In genomic region chr5:75695162-75695809, GRCm38 (mm10) we compare ENCODE assay signal across 24 mouse cellular contexts.
DNase-seq lines count a peak whose midpoint lies in the region; ATAC-seq and TF ChIP-seq lines count a peak whose summit lies in the region.
"Had no signal": no experiment of that assay in that cellular context is flagged by ENCODE, and none has a peak within 500 bp of the region (broad histone marks: within the 10 kb centered on the region; RNA-seq: fewer than 3 reads in every experiment).

No protein-coding gene starts in this region.

- no peak for TF ChIP-seq CTCF in MEL (IDR thresholded peaks at IDR 0.05 in 2 of 3, conservative IDR thresholded peaks at IDR 0.05 in 1 of 3; ENCODE audit: control insufficient read depth in 1 of 3, insufficient read depth in 1 of 3, low read depth in 2 of 3, low read length in 3 of 3, poor library complexity in 1 of 3, severe bottlenecking in 1 of 3)
- TF ChIP-seq CTCF in midbrain, postnatal 0 days (IDR thresholded peaks at IDR 0.05), result no peak

- peak overlapping the region; percentile 43 for H3K9ac ChIP-seq in MEL (ENCODE audit: control insufficient read depth, low read depth, low read length, poor library complexity, severe bottlenecking)
- no peak overlapping the region for H3K9ac ChIP-seq in midbrain, postnatal 0 days (replicated peaks; ENCODE audit: low read length, poor library complexity, severe bottlenecking)
- H3K9ac ChIP-seq: embryonic facial prominence, embryonic 15.5 days; hindbrain, embryonic 12.5 days had no signal

- peak overlapping the region in 1 of 2 experiments; percentile 7; a peak in 2 of 4 replicates for H3K4me3 ChIP-seq in MEL (ENCODE audit: control insufficient read depth in 1 of 2, insufficient read depth in 1 of 2, low read depth in 2 of 2, low read length in 2 of 2)
- H3K4me3 ChIP-seq in midbrain, postnatal 0 days (ENCODE audit: low read depth, low read length), result no peak overlapping the region
- H3K4me3 ChIP-seq: embryonic facial prominence, embryonic 15.5 days; erythroblast, embryonic 14.5 days; forebrain, embryonic 10.5 days; gastrocnemius, adult 2 months; heart, embryonic 10.5 days; hindbrain, embryonic 12.5 days had no signal

- H3K27ac ChIP-seq in MEL (ENCODE audit: control insufficient read depth, low read depth, low read length), result peak overlapping the region; percentile 41
- H3K27ac ChIP-seq in midbrain, postnatal 0 days (ENCODE audit: low read depth, low read length), result no peak overlapping the region
- H3K27ac ChIP-seq: embryonic facial prominence, embryonic 15.5 days; forebrain, embryonic 10.5 days; gastrocnemius, adult 2 months; heart, embryonic 10.5 days; hindbrain, embryonic 12.5 days had no signal

- H3K36me3 ChIP-seq in MEL (ENCODE audit: control insufficient read depth in 1 of 2, insufficient read depth in 2 of 2, low read length in 2 of 2), result peaks cover 0 to 13% of the 10 kb centered on the region in 2 experiments; a peak in 2 of 4 replicates
- H3K36me3 ChIP-seq in midbrain, postnatal 0 days (ENCODE audit: insufficient read depth, low read length), result no peaks in the 10 kb centered on the region
- H3K36me3 ChIP-seq: embryonic facial prominence, embryonic 15.5 days; forebrain, embryonic 10.5 days; heart, embryonic 10.5 days; hindbrain, embryonic 12.5 days had no signal

- TF ChIP-seq RAD21 in MEL (IDR thresholded peaks at IDR 0.05; ENCODE audit: low read depth, low read length), result no peak

- H3K9me3 ChIP-seq in MEL (replicated peaks; ENCODE audit: insufficient read depth, low read length), result no peaks in the 10 kb centered on the region
- H3K9me3 ChIP-seq in midbrain, postnatal 0 days (ENCODE audit: low read length), result no peaks in the 10 kb centered on the region
- H3K9me3 ChIP-seq: embryonic facial prominence, embryonic 15.5 days; forebrain, embryonic 10.5 days; heart, embryonic 10.5 days; hindbrain, embryonic 12.5 days had no signal

- H3K4me2 ChIP-seq in midbrain, postnatal 0 days (ENCODE audit: low read depth, low read length, poor library complexity, severe bottlenecking), result no peak overlapping the region
- H3K4me2 ChIP-seq: embryonic facial prominence, embryonic 15.5 days; hindbrain, embryonic 12.5 days had no signal

- H3K27me3 ChIP-seq in MEL (ENCODE audit: control insufficient read depth in 1 of 2, insufficient read depth in 2 of 2, low read length in 2 of 2), result no peaks in the 10 kb centered on the region
- H3K27me3 ChIP-seq in midbrain, postnatal 0 days (ENCODE audit: insufficient read depth, low read length), result no peaks in the 10 kb centered on the region
- H3K27me3 ChIP-seq: CH12.LX; embryonic facial prominence, embryonic 15.5 days; hindbrain, embryonic 12.5 days had no signal

- peaks cover 4 to 7% of the 10 kb centered on the region in 2 experiments for H3K4me1 ChIP-seq in MEL (ENCODE audit: control insufficient read depth in 1 of 2, insufficient read depth in 2 of 2, low read length in 2 of 2)
- no peaks in the 10 kb centered on the region for H3K4me1 ChIP-seq in midbrain, postnatal 0 days (ENCODE audit: insufficient read depth, low read length)
- H3K4me1 ChIP-seq: embryonic facial prominence, embryonic 15.5 days; heart, embryonic 10.5 days had no signal

- no peak for TF ChIP-seq POLR2A in MEL (IDR thresholded peaks at IDR 0.05; ENCODE audit: control insufficient read depth in 1 of 2, insufficient read depth in 1 of 2, low read depth in 1 of 2, low read length in 2 of 2, poor library complexity in 1 of 2)

- intact Hi-C loops in heart, postnatal 36 days (cut with DNase I), result no loop called here

- peak; percentile 74 to 75 for TF ChIP-seq EP300 in MEL (IDR thresholded peaks at IDR 0.05; ENCODE audit: low read depth in 1 of 2, low read length in 2 of 2)

- ATAC-seq in granulocyte monocyte progenitor cell, adult 5-6 weeks (replicated peaks; ENCODE audit: poor library complexity, severe bottlenecking), result peak; percentile 63
- ATAC-seq in midbrain, postnatal 0 days (ENCODE audit: low FRiP score), result no peak
- ATAC-seq: forebrain, embryonic 14.5 days; hindbrain, embryonic 16.5 days had no signal

- no peaks in the 10 kb centered on the region for H3K79me2 ChIP-seq in MEL (ENCODE audit: control insufficient read depth, insufficient read depth, low read length, poor library complexity)

- WGBS in midbrain, postnatal 0 days, result 77% methylated on average over 12 of the region's 12 CpGs

- peak; percentile 33 for DNase-seq in heart, adult 11 months
- no peak for DNase-seq in heart, postnatal 36 days
- DNase-seq in MEL (ENCODE audit: low read depth, low spot score), result peak; percentile 80
- DNase-seq in naive thymus-derived CD4-positive, alpha-beta T cell, adult 2 months (ENCODE audit: low read depth), result peak; percentile 2
- DNase-seq in ovary, postnatal 36 days (ENCODE audit: low spot score), result no peak
- no peak for DNase-seq in midbrain, postnatal 0 days (ENCODE audit: low spot score)
- DNase-seq: adrenal gland, adult 8-10 months; B cell, adult 2 months; cerebellum, adult 2 months; cerebellum, postnatal 10 days; embryo, embryonic 11 days; gastrocnemius, adult 2 months; gastrocnemius, postnatal 25 days; heart, adult 18-20 months; heart, postnatal 10 days had no signal

TF ChIP-seq in MEL, 35 proteins besides CTCF, POLR2A, EP300 and RAD21:
- TF ChIP-seq MAFK (IDR thresholded peaks at IDR 0.05; ENCODE audit: borderline replicate concordance, low read depth, low read length) (no peak), GATA1 (IDR thresholded peaks at IDR 0.05; ENCODE audit: low read depth, low read length) (peak; percentile 57), ZNF384 (IDR thresholded peaks at IDR 0.05; ENCODE audit: low read depth, low read length) (peak; percentile 99), CHD1 (IDR thresholded peaks at IDR 0.05; ENCODE audit: low read depth, low read length) (0 out of 2 replicates have a peak, but pooled peaks have one; percentile 45), HCFC1 (IDR thresholded peaks at IDR 0.05; ENCODE audit: low read depth, low read length) (peak; percentile 44), UBTF (IDR thresholded peaks at IDR 0.05; ENCODE audit: borderline replicate concordance, insufficient read depth, low read depth, low read length) (no peak), POLR2AphosphoS5 (IDR thresholded peaks at IDR 0.05; ENCODE audit: borderline replicate concordance, low read depth, low read length) (no peak), E2F4 (IDR thresholded peaks at IDR 0.05; ENCODE audit: borderline replicate concordance, low read depth, low read length) (no peak), MAZ (IDR thresholded peaks at IDR 0.05; ENCODE audit: low read depth, low read length) (peak; percentile 71; the same call in 1 of the 2 replicates), MYC (IDR thresholded peaks at IDR 0.05; ENCODE audit: low read depth, low read length) (peak; percentile 84), KAT2A (conservative IDR thresholded peaks at IDR 0.05; ENCODE audit: low read depth, low read length) (no peak), TCF12 (IDR thresholded peaks at IDR 0.05; ENCODE audit: low read depth, low read length) (peak; percentile 46; the same call in 1 of the 2 replicates), USF2 (IDR thresholded peaks at IDR 0.05; ENCODE audit: borderline replicate concordance in 1 of 2, insufficient read depth in 1 of 2, low read depth in 1 of 2, low read length in 2 of 2) (no peak), JUND (IDR thresholded peaks at IDR 0.05; ENCODE audit: low read depth, low read length) (peak; percentile 84), CHD2 (IDR thresholded peaks at IDR 0.05; ENCODE audit: low read length) (peak; percentile 53), MAX (IDR thresholded peaks at IDR 0.05; ENCODE audit: low read length) (peak; percentile 62; the same call in 1 of the 2 replicates), ETS1 (IDR thresholded peaks at IDR 0.05; ENCODE audit: low read depth, low read length) (peak; percentile 81), ELF1 (IDR thresholded peaks at IDR 0.05; ENCODE audit: low read depth, low read length) (no peak), ZKSCAN1 (IDR thresholded peaks at IDR 0.05; ENCODE audit: low read depth, low read length) (0 out of 2 replicates have a peak, but pooled peaks have one; percentile 46), SIN3A (IDR thresholded peaks at IDR 0.05; ENCODE audit: low read length) (peak; percentile 77; the same call in 1 of the 2 replicates), BHLHE40 (IDR thresholded peaks at IDR 0.05; ENCODE audit: borderline replicate concordance, low read depth, low read length) (peak; percentile 90), RCOR1 (IDR thresholded peaks at IDR 0.05; ENCODE audit: low read depth, low read length) (peak; percentile 59), MXI1 (IDR thresholded peaks at IDR 0.05; ENCODE audit: low read depth, low read length) (peak; percentile 58)
TF ChIP-seq in MEL: peak in this region for 16.

Comparison
In these comparisons a context has a peak if more than half of its experiments do, and no peak if none do; other contexts are left out.
1. DNase-seq: peak in heart, adult 11 months (single experiment), MEL (single experiment) and naive thymus-derived CD4-positive, alpha-beta T cell, adult 2 months (single experiment); none in heart, postnatal 36 days (0 of 2), ovary, postnatal 36 days (single experiment) and midbrain, postnatal 0 days (single experiment).